Mouse (Mus musculus) ES-Bruce4 (cell line): ENCODE measurements at regions not wholly inside any gene's neighbourhood (a gene's known extent, or its start where the extent isn't known, plus 50 kb on each side); places are given as distances from the start of the nearest gene placed in this dataset.

Experiments
- CTCF ChIP-seq: IDR thresholded peaks from one replicate; pipeline ENCODE4 v1.8.1; 2011; ENCODE audit warnings: low read depth, low read length
- EP300 ChIP-seq: IDR thresholded peaks from 2 replicates; pipeline ENCODE4 v1.6.1; 2011; ENCODE audit warnings: low read depth, low read length; ENCODE audit not compliant: insufficient read depth
- POLR2A ChIP-seq: IDR thresholded peaks from one replicate; pipeline ENCODE4 v1.8.1; 2011; ENCODE audit warnings: low read length; ENCODE audit not compliant: insufficient read depth

DNA sequence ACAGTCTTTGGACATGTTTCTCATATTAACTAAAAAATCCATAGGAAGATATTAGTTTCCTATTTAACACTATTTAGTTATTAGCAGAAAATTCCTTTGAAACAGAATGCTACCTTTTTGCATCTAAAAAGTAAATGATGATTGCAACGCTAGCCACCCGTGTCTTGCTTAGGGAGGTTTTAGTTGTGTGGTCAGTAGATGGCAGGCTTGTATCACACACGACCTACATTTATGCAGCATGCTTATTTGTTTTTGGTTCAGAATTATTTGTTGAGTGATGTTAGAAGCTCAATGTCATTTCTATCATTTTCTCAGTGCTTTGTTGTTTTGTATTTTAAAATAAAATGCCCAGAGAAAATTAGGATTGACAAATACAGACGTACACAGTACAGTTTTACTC is 876.8 kb upstream of the Pcdh20 start:
- no peak for TF ChIP-seq POLR2A
- TF ChIP-seq EP300 = no peak
- no peak for TF ChIP-seq CTCF
